Mouse (Mus musculus): ENCODE results near the gene Olfr64.

The Olfr64 gene

DNA sequence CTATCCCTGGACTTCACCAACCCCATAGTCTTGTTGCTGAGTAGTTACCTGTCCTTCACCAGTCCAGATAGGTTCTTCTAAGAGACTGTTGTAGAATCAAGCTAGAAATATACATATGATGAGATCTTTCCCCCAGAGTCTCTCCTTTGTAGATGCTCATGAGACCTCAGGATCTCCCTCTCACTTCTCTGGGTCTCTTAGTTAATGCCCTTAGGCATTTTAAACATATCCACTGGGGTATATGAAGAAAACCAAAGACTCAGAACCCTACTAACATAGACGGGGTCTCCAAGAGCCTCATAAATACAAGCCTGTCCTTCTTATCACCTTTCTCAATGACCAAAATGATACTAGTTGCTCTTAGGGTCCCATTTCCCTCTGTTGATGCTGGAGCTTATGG, at the start of gene Olfr64:
Gene Olfr64 (minus strand): TSS at position 101 of the 400 bp plus-strand sequence.
- no peak for DNase-seq

DNA sequence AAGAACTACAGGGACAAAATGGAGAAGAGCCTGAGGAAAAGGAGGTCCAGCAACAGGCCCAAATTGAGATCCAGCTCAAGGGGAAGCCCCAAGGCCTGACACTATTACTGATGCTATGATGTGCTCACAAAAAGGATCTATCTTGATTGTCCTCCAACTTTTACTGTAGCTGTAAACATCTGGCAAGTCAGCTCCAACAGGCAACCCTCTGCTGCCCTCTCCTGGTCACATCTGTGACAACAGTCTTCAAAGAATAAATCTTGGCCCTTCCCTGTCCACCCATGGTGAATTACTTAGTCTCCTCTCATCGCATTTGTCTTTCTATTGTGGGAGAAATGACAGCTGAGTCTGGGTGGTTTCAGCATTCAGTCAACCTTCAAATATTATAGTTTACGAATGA, 48.4 kb upstream of the Olfr64 start:
- DNase-seq, result no peak

GRCm38 (mm10) chr7:103934264-103934663, 40.0 kb upstream of the Olfr64 start, which contains the start of gene Olfr632:
Gene Olfr632 (plus strand): TSS chr7:103934347.
- DNase-seq, result no peak

DNA sequence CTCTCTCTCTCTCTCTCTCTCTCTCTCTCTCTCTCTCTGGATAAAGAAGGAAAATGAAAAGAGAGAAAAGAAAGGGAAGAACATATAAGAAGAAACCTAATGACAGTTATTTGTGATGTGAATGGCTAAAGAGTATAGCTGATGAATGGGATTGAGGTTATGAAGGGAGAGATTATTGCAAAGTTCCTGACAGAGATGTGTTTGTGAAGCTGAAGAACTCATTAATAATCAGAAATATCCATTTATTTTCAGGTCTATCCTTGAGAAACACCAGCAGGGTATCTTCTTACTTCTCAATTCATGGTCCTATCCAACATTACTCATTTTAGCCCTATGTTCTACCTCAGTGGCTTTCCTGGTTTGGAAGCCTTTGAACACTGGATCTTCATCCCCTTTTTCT, 34.2 kb upstream of the Olfr64 start, which contains the start of gene Olfr631:
Gene Olfr631 (plus strand): TSS at position 301 of the 400 bp plus-strand sequence.
- no peak for DNase-seq

GRCm38 (mm10) chr7:103915338-103915737, 21.1 kb upstream of the Olfr64 start:
- no peak for DNase-seq

- DNase-seq, result no peak
Measured at GRCm38 (mm10) chr7:103912969-103913511, 18.8 kb upstream of the Olfr64 start.

- DNase-seq, result no peak
Measured at GRCm38 (mm10) chr7:103910047-103910446, 15.8 kb upstream of the Olfr64 start.

GRCm38 (mm10) chr7:103903187-103903586, 8.9 kb upstream of the Olfr64 start, which contains the start of gene Olfr65:
Gene Olfr65 (plus strand): TSS chr7:103903487.
- DNase-seq, result no peak

GRCm38 (mm10) chr7:103886152-103886551, 8.1 kb downstream of the Olfr64 start, which contains the start of gene Olfr66:
Gene Olfr66 (minus strand): TSS chr7:103886252.
- no peak for DNase-seq

DNA sequence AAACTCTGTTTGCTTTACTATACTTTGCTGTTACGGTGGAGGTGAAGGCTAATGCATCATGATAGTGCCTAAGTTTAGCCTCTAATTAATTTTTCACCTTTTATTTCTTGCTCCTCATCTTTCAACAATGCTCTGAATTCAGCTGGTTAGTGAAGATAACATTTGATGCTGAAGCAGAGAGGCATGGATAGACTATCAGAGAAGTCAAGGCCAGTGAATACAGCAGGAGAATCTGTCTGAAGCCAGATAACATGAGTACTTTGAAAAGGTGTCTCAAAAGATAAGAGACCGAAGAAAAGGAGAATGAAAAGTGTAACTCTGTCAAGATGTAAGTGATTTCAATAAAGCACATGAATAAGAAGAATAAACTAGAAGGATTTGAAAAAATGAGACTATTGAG, 17.2 kb downstream of the Olfr64 start:
- DNase-seq, result no peak

GRCm38 (mm10) chr7:103874451-103874850, 19.8 kb downstream of the Olfr64 start:
- no peak for DNase-seq

DNA sequence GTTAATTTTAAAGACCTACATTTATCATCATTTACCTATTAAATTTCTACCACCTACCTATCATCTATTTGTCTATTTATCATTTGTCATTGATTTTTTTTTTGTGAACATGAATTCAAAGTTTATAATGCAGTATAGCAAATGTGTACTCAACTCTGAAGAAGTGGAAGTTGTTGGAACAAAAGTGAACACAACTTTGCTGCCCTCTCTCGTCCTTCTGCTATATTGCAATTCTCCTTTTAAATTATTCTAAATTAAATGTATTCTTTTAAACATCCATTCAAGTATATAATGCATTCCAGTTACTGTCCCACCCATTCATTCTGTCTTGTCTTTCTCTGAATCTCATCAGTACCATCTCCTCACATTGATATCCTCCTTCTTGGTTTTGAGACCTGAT, 21.2 kb downstream of the Olfr64 start:
- DNase-seq, result no peak

DNA sequence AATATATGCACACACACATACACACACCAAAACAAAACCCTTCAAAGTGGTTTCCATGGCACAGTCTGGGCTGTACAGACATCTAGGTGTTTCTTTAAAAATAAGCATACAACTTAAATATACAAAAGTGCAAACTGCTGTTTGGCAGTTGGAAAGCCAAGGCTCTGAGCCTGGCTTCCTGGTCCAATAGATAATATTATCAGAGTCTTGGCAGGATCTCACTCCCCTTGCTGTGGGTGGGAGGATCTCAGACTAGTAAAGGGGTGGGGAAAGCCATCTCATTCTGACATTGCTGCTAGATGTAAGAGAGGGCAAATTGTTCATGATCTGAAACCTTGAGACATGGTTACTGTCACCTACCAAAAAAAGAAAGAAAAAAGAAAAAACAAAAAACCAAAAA, 23.6 kb downstream of the Olfr64 start:
- DNase-seq, result no peak

DNA sequence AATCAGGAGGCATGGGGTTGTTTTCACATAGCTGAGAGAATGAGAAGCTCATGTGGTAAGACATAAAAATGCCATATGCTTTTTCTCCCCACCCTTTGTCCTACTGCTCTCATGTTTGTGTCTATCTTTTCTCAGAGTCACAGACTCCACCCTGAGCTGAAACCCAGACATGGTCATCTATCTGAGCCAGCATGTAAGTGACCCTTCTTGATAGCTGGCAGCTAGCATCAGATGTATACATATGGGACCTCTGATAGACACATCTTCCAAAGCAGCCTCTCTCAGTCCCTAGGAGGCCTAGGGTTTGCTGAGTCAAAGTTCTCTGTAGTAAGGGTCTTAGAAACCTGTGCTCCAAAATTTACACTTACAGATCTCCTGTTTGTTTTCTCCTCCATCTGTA, 28.6 kb downstream of the Olfr64 start:
- no peak for DNase-seq

DNA sequence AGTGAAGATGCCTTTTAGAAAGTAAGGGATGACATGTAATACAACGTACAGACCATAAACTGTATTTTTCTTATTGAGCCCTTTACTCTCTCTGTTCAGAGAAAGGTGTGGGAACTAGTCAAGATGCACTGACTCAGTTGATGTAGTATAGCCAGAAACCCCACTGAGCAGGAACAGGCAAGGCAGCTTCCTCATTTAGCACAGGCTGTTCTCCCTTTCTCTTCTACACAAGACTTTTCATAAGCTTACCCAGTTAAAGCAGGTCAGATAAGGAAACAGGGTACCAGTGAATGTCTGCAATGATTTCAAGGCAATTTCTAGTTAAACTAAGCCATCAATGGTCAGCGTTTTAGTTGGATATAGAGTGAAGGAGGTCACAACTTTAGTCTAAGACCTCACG, 32.8 kb downstream of the Olfr64 start:
- DNase-seq, result no peak

- no peak for DNase-seq
Measured at GRCm38 (mm10) chr7:103860855-103861254, 33.4 kb downstream of the Olfr64 start.

GRCm38 (mm10) chr7:103859076-103859475, 35.2 kb downstream of the Olfr64 start:
- DNase-seq, result no peak

DNA sequence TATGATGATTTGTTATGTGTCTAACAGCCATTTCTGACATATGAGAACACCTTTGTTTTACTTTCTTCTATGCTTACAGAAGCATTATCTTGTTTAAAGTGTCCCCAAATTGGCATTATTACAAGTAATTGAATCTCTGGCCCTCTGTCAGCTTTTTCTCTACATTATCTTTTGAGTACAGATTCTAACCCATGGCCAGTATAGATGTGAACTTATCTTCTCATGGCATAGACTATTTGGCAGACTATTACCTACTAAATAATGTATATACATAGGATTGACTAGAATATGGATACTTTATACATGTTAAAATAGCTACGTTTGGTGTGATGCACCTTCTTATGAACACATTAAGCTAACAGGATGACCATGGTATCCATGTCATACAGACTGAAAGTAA, 39.6 kb downstream of the Olfr64 start:
- DNase-seq, result no peak

- no peak for DNase-seq
Measured at GRCm38 (mm10) chr7:103853090-103853489, 41.2 kb downstream of the Olfr64 start, which contains the start of gene Hbb-y. Gene Hbb-y (minus strand): TSS chr7:103853216.

DNA sequence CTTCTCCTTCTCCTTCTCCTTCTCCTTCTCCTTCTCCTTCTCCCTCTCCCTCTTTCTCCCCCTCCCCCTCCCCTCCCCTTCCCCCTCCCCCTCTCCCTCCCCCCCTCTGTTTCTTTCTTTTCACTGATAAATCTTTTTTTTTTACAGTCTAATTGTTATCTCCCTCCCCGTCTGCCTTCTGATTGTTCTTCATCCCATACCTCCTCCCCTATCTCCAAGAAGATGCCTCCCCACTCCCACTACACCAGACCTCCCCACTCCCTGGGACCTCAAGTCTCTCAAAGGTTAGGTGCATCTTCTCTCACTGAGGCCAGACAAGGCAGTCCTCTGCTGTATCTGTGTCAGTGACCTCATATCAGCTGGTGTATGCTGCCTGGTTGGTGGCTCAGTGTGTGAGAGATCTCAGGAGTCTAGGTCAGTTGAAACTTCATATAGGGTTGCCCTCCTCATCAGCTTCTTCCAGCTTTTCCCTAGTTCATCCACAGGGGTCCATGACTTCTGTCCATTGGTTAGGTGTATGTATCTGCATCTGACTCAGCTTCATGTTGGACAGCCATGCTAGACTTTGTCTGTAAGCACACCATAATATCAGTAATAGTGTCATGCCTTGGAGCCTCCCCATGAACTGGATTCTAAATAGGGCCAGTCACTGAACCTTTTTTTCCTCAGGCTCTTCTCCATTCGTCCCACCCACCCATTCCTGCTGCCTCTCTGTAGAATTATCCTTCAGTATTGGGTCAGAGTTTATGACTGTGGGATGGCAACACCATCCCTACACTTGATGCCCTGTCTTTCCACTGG, 49.6 kb downstream of the Olfr64 start:
- DNase-seq, result no peak

GRCm38 (mm10) chr7:103843034-103843433, 51.3 kb downstream of the Olfr64 start, which contains the start of gene Hbb-bh1:
Gene Hbb-bh1 (minus strand): TSS chr7:103843164.
- no peak for DNase-seq

DNA sequence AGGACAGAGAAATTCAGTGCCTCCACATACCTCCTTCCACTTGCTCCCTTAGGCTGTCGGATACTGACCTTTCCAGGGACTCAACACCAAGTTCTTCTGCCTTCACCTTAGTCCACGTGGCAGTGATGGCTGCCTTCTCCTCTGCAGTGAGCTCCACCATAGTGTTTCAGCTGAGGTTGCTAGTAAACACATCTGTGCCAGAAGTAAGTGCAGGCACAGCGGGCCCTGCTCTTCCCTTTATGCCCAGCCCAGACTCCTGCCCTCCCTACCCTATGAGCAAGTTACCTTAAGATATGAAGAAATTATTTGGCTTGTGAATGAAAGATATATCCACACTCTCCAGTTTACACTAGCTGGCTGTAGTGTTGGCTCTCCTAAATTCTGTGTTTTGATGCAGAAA, 54.0 kb downstream of the Olfr64 start, which contains the start of gene Hbb-bh2:
Gene Hbb-bh2 (minus strand): TSS at position 253 of the 400 bp plus-strand sequence.
- DNase-seq, result no peak
